Mouse (Mus musculus) embryonic facial prominence, embryonic 13.5 days (tissue): Measurements from ENCODE around the gene N4bp3. TPM values are rescaled to one million over a fixed set of nuclear protein-coding genes. Genes with fewer than 3 reads are reported as not detected.
"Not testable (repeated sequence)": the region's sequence is repeated elsewhere in the genome, so short reads cannot be mapped to it uniquely, and the experiment has no call there.

Experiments
- ATAC-seq: fragments of 200-750 bp; cut with Nextera tagmentation; 2 replicates; pipeline ENCODE4 v1.8.0; 2017; ENCODE audit warnings: low read depth; ENCODE audit not compliant: insufficient number of reproducible peaks, insufficient read depth, low FRiP score, low TSS enrichment
- H3K27ac ChIP-seq: fragments of 300-500 bp; sonication (generic); 2 replicates; pipeline ENCODE4 v1.5.1; 2015; ENCODE audit warnings: moderate library complexity, mild to moderate bottlenecking, inconsistent platforms
- H3K27me3 ChIP-seq: fragments of 300-500 bp; sonication (generic); 2 replicates; pipeline ENCODE4 v1.6.1; 2015; ENCODE audit warnings: mild to moderate bottlenecking, inconsistent platforms
- H3K36me3 ChIP-seq: fragments of 300-500 bp; sonication (generic); 2 replicates; pipeline ENCODE4 v1.6.1; 2015; ENCODE audit warnings: mild to moderate bottlenecking, inconsistent platforms
- H3K4me1 ChIP-seq: fragments of 300-500 bp; sonication (generic); 2 replicates; pipeline ENCODE4 v1.6.1; 2015; ENCODE audit warnings: inconsistent platforms
- H3K4me2 ChIP-seq: fragments of 300-500 bp; sonication (generic); 2 replicates; pipeline ENCODE4 v1.6.1; 2015; ENCODE audit warnings: moderate library complexity, mild to moderate bottlenecking, inconsistent platforms
- H3K4me3 ChIP-seq: fragments of 300-500 bp; sonication (generic); 2 replicates; pipeline ENCODE4 v1.5.1; 2015; ENCODE audit warnings: mild to moderate bottlenecking, inconsistent platforms
- H3K9ac ChIP-seq: fragments of 300-500 bp; sonication (generic); 2 replicates; pipeline ENCODE4 v1.6.1; 2015; ENCODE audit warnings: mild to moderate bottlenecking, inconsistent platforms
- H3K9me3 ChIP-seq: fragments of 300-500 bp; sonication (generic); 2 replicates; pipeline ENCODE4 v1.6.1; 2016; ENCODE audit warnings: inconsistent platforms
- WGBS: fragments of 180-500 bp; shearing (Covaris S2); methylation state at CpG from one replicate; pipeline ENCODE4 v1.1.7; 2015; ENCODE audit warnings: mixed read lengths; 5-methylcytosine and 5-hydroxymethylcytosine counted together
- polyA plus RNA-seq: library from polyadenylated mRNA; unstranded; fragments of >200 nt; fragmentation: Nextera tagmentation; extraction: Ambion mirVana; gene quantifications from 2 replicates; pipeline ENCODE4 v1.2.1, GENCODE M21; 2015

Gene N4bp3
- polyA plus RNA-seq, 1 experiment from 2014 or later = 21.2 TPM

GRCm38 (mm10) chr11:51673291-51673690 is 22.6 kb upstream of the N4bp3 start:
- Histone ChIP-seq H3K27ac (peak overlapping the region; percentile 57; the same call in 1 of the 2 replicates), H3K4me2 (no peak overlapping the region), H3K9me3 (no peaks in the 10 kb centered on the region), H3K4me3 (no peak overlapping the region), H3K27me3 (no peaks in the 10 kb centered on the region), H3K36me3 (no peaks in the 10 kb centered on the region), H3K9ac (no peak overlapping the region; the same call in 1 of the 2 replicates), H3K4me1 (peaks cover 10% of the 10 kb centered on the region; the same call in 1 of the 2 replicates)
- WGBS = 73% methylated on average over 9 of the region's 9 CpGs
- ATAC-seq = no peak

- peaks cover 10% of the 10 kb centered on the region; the same call in 1 of the 2 replicates for H3K4me1 ChIP-seq
- H3K9me3 ChIP-seq = no peaks in the 10 kb centered on the region
- no peak overlapping the region for H3K9ac ChIP-seq
- H3K4me2 ChIP-seq = no peak overlapping the region
- no peaks in the 10 kb centered on the region for H3K27me3 ChIP-seq
- H3K36me3 ChIP-seq = no peaks in the 10 kb centered on the region
- no peak overlapping the region for H3K27ac ChIP-seq
- 81% methylated on average over 2 of the region's 2 CpGs for WGBS
- H3K4me3 ChIP-seq = no peak overlapping the region
- no peak for ATAC-seq
Observed at GRCm38 (mm10) chr11:51671376-51671775, 20.7 kb upstream of the N4bp3 start.

- Histone ChIP-seq H3K4me2 (no peak overlapping the region), H3K27me3 (no peaks in the 10 kb centered on the region), H3K4me3 (no peak overlapping the region), H3K27ac (no peak overlapping the region), H3K36me3 (no peaks in the 10 kb centered on the region), H3K9me3 (no peaks in the 10 kb centered on the region), H3K4me1 (peaks cover 10% of the 10 kb centered on the region; the same call in 1 of the 2 replicates), H3K9ac (no peak overlapping the region)
- 94% methylated on average over 7 of the region's 7 CpGs for WGBS
- ATAC-seq = no peak
Observed at GRCm38 (mm10) chr11:51670846-51671245, 20.2 kb upstream of the N4bp3 start.

DNA sequence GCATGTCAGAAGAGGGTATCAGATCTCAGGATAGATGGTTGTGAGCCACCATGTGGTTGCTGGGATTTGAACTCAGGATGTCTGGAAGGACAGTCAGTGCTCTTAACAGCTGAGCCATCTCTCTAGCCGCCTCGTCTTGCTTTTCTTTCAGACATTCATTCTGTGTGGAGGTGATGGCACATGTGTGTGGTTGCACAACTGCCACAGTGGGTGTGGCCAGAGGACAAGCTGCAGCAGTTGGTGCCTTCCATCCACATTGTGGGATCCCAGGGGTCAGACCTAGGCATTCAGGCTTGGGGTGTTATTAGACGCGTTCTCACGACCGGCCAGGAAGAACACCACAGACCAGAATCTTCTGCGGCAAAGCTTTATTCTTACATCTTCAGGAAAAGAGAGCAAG is 14.1 kb upstream of the N4bp3 start:
- not testable (repeated sequence) for ATAC-seq, H3K9ac ChIP-seq, H3K27ac ChIP-seq, H3K4me1 ChIP-seq, H3K4me2 ChIP-seq, H3K4me3 ChIP-seq, H3K27me3 ChIP-seq, H3K36me3 ChIP-seq, H3K9me3 ChIP-seq
- WGBS = 96% methylated on average over 7 of the region's 7 CpGs

- 82% methylated on average over 7 of the region's 7 CpGs for WGBS
- Histone ChIP-seq H3K36me3 (no peaks in the 10 kb centered on the region), H3K27ac (no peak overlapping the region), H3K9me3 (no peaks in the 10 kb centered on the region), H3K4me2 (no peak overlapping the region), H3K4me3 (no peak overlapping the region), H3K27me3 (no peaks in the 10 kb centered on the region), H3K4me1 (peaks cover 19% of the 10 kb centered on the region), H3K9ac (no peak overlapping the region)
- no peak for ATAC-seq
Observed at GRCm38 (mm10) chr11:51662632-51663031, 12.0 kb upstream of the N4bp3 start.

GRCm38 (mm10) chr11:51661867-51662365 is 11.3 kb upstream of the N4bp3 start:
- H3K4me3 ChIP-seq = no peak overlapping the region
- H3K4me1 ChIP-seq = peaks cover 23% of the 10 kb centered on the region
- H3K27ac ChIP-seq = no peak overlapping the region
- H3K4me2 ChIP-seq = no peak overlapping the region
- no peak for ATAC-seq
- no peak overlapping the region for H3K9ac ChIP-seq
- no peaks in the 10 kb centered on the region for H3K9me3 ChIP-seq
- 80% methylated on average over 16 of the region's 16 CpGs for WGBS
- no peaks in the 10 kb centered on the region for H3K27me3 ChIP-seq
- H3K36me3 ChIP-seq = no peaks in the 10 kb centered on the region

DNA sequence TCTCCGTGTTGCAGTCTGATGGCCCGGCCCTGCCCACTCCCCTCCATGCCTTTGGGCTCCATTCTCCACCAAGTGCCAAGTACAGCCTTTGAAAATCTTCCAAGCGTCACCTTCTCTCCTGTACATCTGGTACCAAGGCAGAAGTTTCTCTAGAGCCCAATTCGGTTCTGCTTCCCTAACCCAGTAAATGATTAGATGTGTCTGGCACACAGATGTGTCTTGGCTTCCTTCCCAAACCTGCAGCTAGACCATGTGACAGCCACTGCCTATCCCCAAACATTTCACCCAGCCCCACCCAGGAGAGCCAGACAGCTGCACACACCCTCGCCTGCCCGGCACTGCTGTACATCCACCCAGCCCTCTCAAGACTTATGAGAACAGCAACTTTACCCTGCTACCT is 8.1 kb upstream of the N4bp3 start:
- H3K9me3 ChIP-seq = no peaks in the 10 kb centered on the region
- no peak overlapping the region for H3K4me3 ChIP-seq
- peak overlapping the region; percentile 36 for H3K9ac ChIP-seq
- WGBS = 23% methylated on average over 6 of the region's 6 CpGs
- peak overlapping the region; percentile 40 for H3K4me2 ChIP-seq
- no peaks in the 10 kb centered on the region for H3K27me3 ChIP-seq
- 0 out of 2 replicates have a peak, but pooled peaks have one; percentile 73 for ATAC-seq
- H3K36me3 ChIP-seq = no peaks in the 10 kb centered on the region
- peaks cover 38% of the 10 kb centered on the region for H3K4me1 ChIP-seq
- peak overlapping the region; percentile 56 for H3K27ac ChIP-seq

DNA sequence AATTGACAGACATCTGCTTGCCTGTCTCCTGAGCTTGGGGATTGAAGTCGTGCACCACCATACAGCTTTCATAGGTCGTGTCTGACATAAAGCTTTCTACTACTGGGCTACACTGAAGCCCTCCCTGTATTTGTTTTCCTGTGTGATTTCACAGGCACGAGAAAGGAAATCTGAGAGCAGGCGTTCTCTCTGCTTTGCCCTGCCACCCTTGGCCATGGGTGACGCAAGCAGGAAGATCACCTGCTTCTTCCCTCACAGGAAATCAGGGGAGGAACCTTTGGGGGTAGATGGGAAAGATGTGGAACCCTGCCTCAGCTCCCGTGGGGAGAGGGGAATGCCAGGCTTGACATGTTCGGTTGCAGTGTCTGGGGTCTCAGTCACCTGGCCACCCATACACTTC is 7.6 kb upstream of the N4bp3 start:
- H3K4me2 ChIP-seq = peak overlapping the region; percentile 40
- peak overlapping the region; percentile 36; the same call in 1 of the 2 replicates for H3K9ac ChIP-seq

DNA sequence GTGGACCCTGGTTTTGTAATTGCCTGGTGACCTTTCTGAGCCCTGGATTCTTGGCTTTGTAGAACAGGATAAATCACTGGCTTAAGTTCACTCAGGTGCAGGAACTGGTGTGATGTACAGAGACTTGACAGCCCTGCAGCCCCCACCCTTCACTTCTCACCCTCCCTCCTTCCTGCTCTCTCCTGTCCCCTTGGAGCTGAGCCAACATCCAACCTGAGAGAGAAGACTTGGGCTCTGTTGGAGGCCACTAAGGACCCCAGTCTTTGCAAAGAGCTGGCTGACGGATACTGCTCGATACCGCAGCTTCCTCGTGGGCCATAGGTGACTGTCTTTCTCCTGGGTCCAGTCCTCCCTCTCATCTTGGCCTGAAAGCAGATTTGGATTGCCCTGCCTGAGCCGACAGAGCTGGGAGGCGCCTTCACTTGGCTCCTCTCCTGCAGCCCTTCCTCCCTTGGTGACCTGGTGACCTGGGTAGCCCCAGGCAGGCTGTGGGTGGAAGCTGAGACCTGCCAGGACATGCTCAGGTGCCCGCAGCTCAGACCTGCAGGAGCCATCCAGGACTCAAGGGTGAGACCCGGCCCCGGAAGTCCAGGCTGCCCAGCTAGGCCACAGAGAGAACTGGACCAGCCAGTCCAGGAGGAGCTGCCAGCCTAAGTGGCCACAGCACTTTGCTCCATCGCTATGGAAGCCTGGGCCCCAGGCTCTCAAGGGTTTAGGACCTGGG is 6.3 kb upstream of the N4bp3 start:
- H3K9me3 ChIP-seq = no peaks in the 10 kb centered on the region
- no peak overlapping the region for H3K4me2 ChIP-seq
- H3K4me1 ChIP-seq = peaks cover 38% of the 10 kb centered on the region
- H3K4me3 ChIP-seq = no peak overlapping the region
- H3K27ac ChIP-seq = no peak overlapping the region
- no peaks in the 10 kb centered on the region for H3K27me3 ChIP-seq
- no peak for ATAC-seq
- H3K36me3 ChIP-seq = no peaks in the 10 kb centered on the region
- WGBS = 65% methylated on average over 10 of the region's 10 CpGs
- no peak overlapping the region for H3K9ac ChIP-seq

More for the DNA sequence above, 7.6 kb upstream of the N4bp3 start:
- Histone ChIP-seq H3K4me3 (no peak overlapping the region), H3K9me3 (no peaks in the 10 kb centered on the region), H3K36me3 (no peaks in the 10 kb centered on the region), H3K4me1 (peaks cover 38% of the 10 kb centered on the region), H3K27ac (peak overlapping the region; percentile 56), H3K27me3 (no peaks in the 10 kb centered on the region)
- WGBS = 33% methylated on average over 7 of the region's 7 CpGs
- ATAC-seq = no peak

- ATAC-seq = no peak
- H3K9ac ChIP-seq = no peak overlapping the region
- 87% methylated on average over 3 of the region's 3 CpGs for WGBS
- no peaks in the 10 kb centered on the region for H3K9me3 ChIP-seq
- peaks cover 5% of the 10 kb centered on the region for H3K27me3 ChIP-seq
- H3K27ac ChIP-seq = no peak overlapping the region
- H3K4me2 ChIP-seq = no peak overlapping the region
- peaks cover 44% of the 10 kb centered on the region for H3K4me1 ChIP-seq
- H3K4me3 ChIP-seq = no peak overlapping the region
- no peaks in the 10 kb centered on the region for H3K36me3 ChIP-seq
Observed at GRCm38 (mm10) chr11:51654891-51655290, 4.2 kb upstream of the N4bp3 start.

DNA sequence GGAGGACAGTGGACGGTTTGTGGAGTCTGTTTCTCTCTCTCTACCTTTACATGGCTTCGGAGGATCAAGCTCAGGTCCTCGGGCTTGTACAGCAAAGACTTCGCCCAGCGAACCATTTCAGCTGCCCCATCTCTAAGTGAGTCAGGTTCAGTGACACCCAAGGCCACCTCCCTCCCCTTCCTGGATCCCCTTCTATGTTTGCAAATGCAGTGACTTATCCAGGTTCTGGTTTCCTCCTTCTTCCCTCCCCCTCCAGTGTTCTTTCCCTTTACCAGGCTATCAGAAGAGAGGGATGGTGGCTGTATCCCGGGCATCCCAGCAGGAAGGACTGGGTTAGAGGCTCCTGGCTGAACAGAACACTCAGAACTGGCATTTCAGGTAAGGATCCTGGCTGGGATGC is 3.1 kb upstream of the N4bp3 start:
- H3K4me1 ChIP-seq = peaks cover 48% of the 10 kb centered on the region
- H3K4me2 ChIP-seq = no peak overlapping the region
- WGBS = 86% methylated on average over 6 of the region's 6 CpGs
- no peak overlapping the region for H3K4me3 ChIP-seq
- H3K9ac ChIP-seq = 0 out of 2 replicates have a peak overlapping the region, but pooled peaks have one; percentile 21
- H3K27ac ChIP-seq = no peak overlapping the region
- no peaks in the 10 kb centered on the region for H3K36me3 ChIP-seq
- H3K27me3 ChIP-seq = peaks cover 15% of the 10 kb centered on the region
- no peak for ATAC-seq
- H3K9me3 ChIP-seq = no peaks in the 10 kb centered on the region

DNA sequence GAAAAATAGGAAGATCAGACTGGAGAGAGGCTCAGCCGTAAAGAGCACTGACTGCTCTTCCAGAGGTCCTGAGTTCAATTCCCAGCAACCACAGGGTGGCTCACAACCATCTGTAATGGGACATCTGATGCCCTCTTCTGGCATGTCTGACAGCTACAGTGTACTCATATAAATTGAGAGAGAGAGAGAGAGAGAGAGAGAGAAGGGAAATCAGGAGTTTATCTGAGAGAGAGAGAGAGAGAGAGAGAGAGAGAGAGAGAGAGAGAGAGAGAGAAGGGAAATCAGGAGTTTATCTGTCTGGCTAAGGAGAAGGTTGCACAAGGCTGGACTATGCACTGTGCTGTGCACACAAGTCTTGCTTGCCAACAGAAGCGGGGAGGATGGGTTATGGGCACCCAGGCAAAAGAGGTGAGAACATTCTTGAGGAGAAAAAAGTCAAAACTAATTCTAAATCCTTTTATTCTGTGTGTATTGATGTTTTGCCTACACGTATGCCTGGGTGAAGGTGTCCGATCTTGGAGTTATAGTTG is 2.3 kb upstream of the N4bp3 start:
- no peak overlapping the region for H3K9ac ChIP-seq
- no peak for ATAC-seq
- H3K36me3 ChIP-seq = no peaks in the 10 kb centered on the region
- no peaks in the 10 kb centered on the region for H3K9me3 ChIP-seq
- no peak overlapping the region for H3K4me3 ChIP-seq
- H3K4me1 ChIP-seq = peaks cover 45% of the 10 kb centered on the region
- 85% methylated on average over 4 of the region's 4 CpGs for WGBS
- H3K27ac ChIP-seq = no peak overlapping the region
- H3K27me3 ChIP-seq = peaks cover 15% of the 10 kb centered on the region
- H3K4me2 ChIP-seq = no peak overlapping the region
